Mouse (Mus musculus): ENCODE data around the gene Txnip.
A peak's percentile ranks its signal among the peaks of the same experiment; 100 is the strongest.

Txnip gene

GRCm38 (mm10) chr3:96569966-96570605 lies 12.3 kb downstream of the Txnip start:
- no peak for DNase-seq (ENCODE audit: low spot score)

- DNase-seq (ENCODE audit: low spot score): no peak
These were observed 12.9 kb downstream of the Txnip start for GRCm38 (mm10) chr3:96570643-96571042.

GRCm38 (mm10) chr3:96571336-96571735 lies 13.6 kb downstream of the Txnip start:
- DNase-seq (ENCODE audit: low spot score): no peak

- DNase-seq (ENCODE audit: low spot score): no peak
These were observed 14.3 kb downstream of the Txnip start for GRCm38 (mm10) chr3:96571896-96572698.

GRCm38 (mm10) chr3:96573611-96574511 lies 16.1 kb downstream of the Txnip start:
- no peak for DNase-seq (ENCODE audit: low spot score)

GRCm38 (mm10) chr3:96575272-96575984 lies 17.7 kb downstream of the Txnip start:
- peak; percentile 29 for DNase-seq (ENCODE audit: low spot score)

- DNase-seq (ENCODE audit: low spot score): peak; percentile 47
These were observed 18.4 kb downstream of the Txnip start for GRCm38 (mm10) chr3:96576005-96576658.

- peak; percentile 94 for DNase-seq (ENCODE audit: low spot score)
These were observed 19.2 kb downstream of the Txnip start, which contains the start of gene Gm16253 for GRCm38 (mm10) chr3:96576690-96577541. TSS of gene Gm16253 (plus strand) at chr3:96576984.

- DNase-seq (ENCODE audit: low spot score): no peak
These were observed 19.8 kb downstream of the Txnip start for GRCm38 (mm10) chr3:96577566-96577965.

- no peak for DNase-seq (ENCODE audit: low spot score)
These were observed 20.9 kb downstream of the Txnip start for GRCm38 (mm10) chr3:96578561-96579238.

GRCm38 (mm10) chr3:96579239-96579750 lies 21.5 kb downstream of the Txnip start:
- DNase-seq (ENCODE audit: low spot score): no peak

GRCm38 (mm10) chr3:96579885-96580454 lies 22.2 kb downstream of the Txnip start:
- DNase-seq (ENCODE audit: low spot score): peak; percentile 96

GRCm38 (mm10) chr3:96581141-96581540 lies 23.4 kb downstream of the Txnip start:
- DNase-seq (ENCODE audit: low spot score): no peak

- DNase-seq (ENCODE audit: low spot score): no peak
These were observed 24.2 kb downstream of the Txnip start for GRCm38 (mm10) chr3:96581771-96582515.

- DNase-seq (ENCODE audit: low spot score): no peak
These were observed 25.6 kb downstream of the Txnip start for GRCm38 (mm10) chr3:96583386-96583785.

- no peak for DNase-seq (ENCODE audit: low spot score)
These were observed 32.9 kb downstream of the Txnip start for GRCm38 (mm10) chr3:96590657-96591056.

GRCm38 (mm10) chr3:96593374-96593773 lies 35.6 kb downstream of the Txnip start:
- peak; percentile 57 for DNase-seq (ENCODE audit: low spot score)

Data from embryo, embryonic 10 days (tissue).